Mouse (Mus musculus) liver, embryonic 13.5 days (tissue): ENCODE data around the gene Smco4. TPM values are rescaled to one million over a fixed set of nuclear protein-coding genes. Genes with fewer than 3 reads are reported as not detected.
"Not testable (repeated sequence)": the region's sequence is repeated elsewhere in the genome, so short reads cannot be mapped to it uniquely, and the experiment has no call there.

Source experiments
- ATAC-seq: fragments of 200-750 bp; cut with Nextera tagmentation; 2 replicates; pipeline ENCODE4 v1.8.0; 2017; ENCODE audit warnings: low read depth, mild to moderate bottlenecking, moderate number of reproducible peaks, moderate library complexity
- DNase-seq: peaks from one replicate; pipeline ENCODE4 v3.0.0; 2022
- H3K27ac ChIP-seq: fragments of 300-500 bp; sonication (generic); 2 replicates; pipeline ENCODE4 v1.5.1; 2015; ENCODE audit warnings: moderate library complexity, mild to moderate bottlenecking, inconsistent platforms
- H3K27me3 ChIP-seq: fragments of 300-500 bp; sonication (generic); 2 replicates; pipeline ENCODE4 v1.6.1; 2015; ENCODE audit warnings: mild to moderate bottlenecking, inconsistent platforms
- H3K36me3 ChIP-seq: fragments of 300-500 bp; sonication (generic); 2 replicates; pipeline ENCODE4 v1.6.1; 2015; ENCODE audit warnings: mild to moderate bottlenecking, inconsistent platforms
- H3K4me1 ChIP-seq: fragments of 300-500 bp; sonication (generic); replicated peaks from 2 replicates; pipeline ENCODE4 v1.6.1; 2015; ENCODE audit warnings: inconsistent platforms
- H3K4me2 ChIP-seq: fragments of 300-500 bp; sonication (generic); 2 replicates; pipeline ENCODE4 v1.6.1; 2015; ENCODE audit warnings: inconsistent platforms, mild to moderate bottlenecking, moderate library complexity
- H3K4me3 ChIP-seq: fragments of 300-500 bp; sonication (generic); replicated peaks from 2 replicates; pipeline ENCODE4 v1.5.1; 2015; ENCODE audit warnings: mild to moderate bottlenecking, inconsistent platforms
- H3K9ac ChIP-seq: fragments of 300-500 bp; sonication (generic); 2 replicates; pipeline ENCODE4 v1.6.1; 2015; ENCODE audit warnings: mild to moderate bottlenecking, inconsistent platforms
- H3K9me3 ChIP-seq: fragments of 300-500 bp; sonication (generic); replicated peaks from 2 replicates; pipeline ENCODE4 v1.6.1; 2016; ENCODE audit warnings: inconsistent platforms
- WGBS: fragments of 180-500 bp; shearing (Covaris S2); methylation state at CpG from one replicate; pipeline ENCODE4 v1.1.7; 2015; ENCODE audit not compliant: insufficient replicate concordance; 5-methylcytosine and 5-hydroxymethylcytosine counted together
- polyA plus RNA-seq: library from polyadenylated mRNA; unstranded; fragments of >200 nt; fragmentation: Nextera tagmentation; extraction: Ambion mirVana; gene quantifications from 2 replicates; pipeline ENCODE4 v1.2.1, GENCODE M21; 2015

The Smco4 gene
- polyA plus RNA-seq, 1 experiment from 2014 or later = 1.7 TPM

GRCm38 (mm10) chr9:15550461-15550961 lies 57.3 kb downstream of the Smco4 start:
- WGBS = 43% methylated on average over 4 of the region's 4 CpGs
- no peaks in the 10 kb centered on the region for H3K36me3 ChIP-seq
- no peak overlapping the region for H3K27ac ChIP-seq
- ATAC-seq (no peak), DNase-seq (no peak)
- no peak overlapping the region for H3K4me2 ChIP-seq
- no peaks in the 10 kb centered on the region for H3K4me1 ChIP-seq
- no peaks in the 10 kb centered on the region for H3K27me3 ChIP-seq
- H3K9me3 ChIP-seq = no peaks in the 10 kb centered on the region
- no peak overlapping the region for H3K9ac ChIP-seq
- H3K4me3 ChIP-seq = no peak overlapping the region

GRCm38 (mm10) chr9:15551073-15551472 lies 57.8 kb downstream of the Smco4 start:
- not testable (repeated sequence) for H3K36me3 ChIP-seq, DNase-seq, H3K4me3 ChIP-seq, H3K9ac ChIP-seq, H3K27ac ChIP-seq, H3K9me3 ChIP-seq, H3K4me2 ChIP-seq, H3K27me3 ChIP-seq, ATAC-seq, H3K4me1 ChIP-seq
- 72% methylated on average over 6 of the region's 6 CpGs for WGBS

GRCm38 (mm10) chr9:15551933-15552851 lies 59.0 kb downstream of the Smco4 start:
- 68% methylated on average over 15 of the region's 15 CpGs for WGBS
- Histone ChIP-seq H3K9me3 (no peaks in the 10 kb centered on the region), H3K27ac (no peak overlapping the region), H3K4me2 (no peak overlapping the region), H3K36me3 (no peaks in the 10 kb centered on the region), H3K4me3 (no peak overlapping the region), H3K27me3 (no peaks in the 10 kb centered on the region), H3K9ac (no peak overlapping the region), H3K4me1 (no peaks in the 10 kb centered on the region)
- no peak for DNase-seq
- ATAC-seq = 0 out of 2 replicates have a peak, but pooled peaks have one; percentile 26

GRCm38 (mm10) chr9:15553322-15553721 lies 60.1 kb downstream of the Smco4 start:
- H3K36me3 ChIP-seq = no peaks in the 10 kb centered on the region
- WGBS = 72% methylated on average over 8 of the region's 8 CpGs
- DNase-seq (no peak), ATAC-seq (no peak)
- H3K4me3 ChIP-seq = no peak overlapping the region
- no peaks in the 10 kb centered on the region for H3K4me1 ChIP-seq
- no peak overlapping the region for H3K4me2 ChIP-seq
- H3K27me3 ChIP-seq = no peaks in the 10 kb centered on the region
- H3K9me3 ChIP-seq = no peaks in the 10 kb centered on the region
- no peak overlapping the region for H3K27ac ChIP-seq
- no peak overlapping the region for H3K9ac ChIP-seq

GRCm38 (mm10) chr9:15560451-15560850 lies 67.2 kb downstream of the Smco4 start:
- Histone ChIP-seq H3K27ac (no peak overlapping the region), H3K27me3 (no peaks in the 10 kb centered on the region), H3K9me3 (no peaks in the 10 kb centered on the region), H3K4me2 (no peak overlapping the region), H3K36me3 (no peaks in the 10 kb centered on the region), H3K4me3 (no peak overlapping the region), H3K9ac (no peak overlapping the region), H3K4me1 (0 out of 2 replicates have a peak, but pooled peaks cover 3% of the 10 kb centered on the region)
- DNase-seq (no peak), ATAC-seq (no peak)
- 65% methylated on average over 3 of the region's 3 CpGs for WGBS

GRCm38 (mm10) chr9:15562353-15562752 lies 69.1 kb downstream of the Smco4 start:
- ATAC-seq = peak; percentile 79
- no peaks in the 10 kb centered on the region for H3K36me3 ChIP-seq
- no peak overlapping the region for H3K9ac ChIP-seq
- no peak for DNase-seq
- H3K27ac ChIP-seq = no peak overlapping the region
- H3K9me3 ChIP-seq = no peaks in the 10 kb centered on the region
- H3K4me1 ChIP-seq = 0 out of 2 replicates have a peak, but pooled peaks cover 3% of the 10 kb centered on the region
- no peaks in the 10 kb centered on the region for H3K27me3 ChIP-seq
- WGBS = 66% methylated on average over 7 of the region's 7 CpGs
- H3K4me3 ChIP-seq = no peak overlapping the region
- H3K4me2 ChIP-seq = no peak overlapping the region

GRCm38 (mm10) chr9:15574750-15575454 lies 81.7 kb downstream of the Smco4 start:
- no peaks in the 10 kb centered on the region for H3K36me3 ChIP-seq
- H3K27ac ChIP-seq = no peak overlapping the region
- H3K4me3 ChIP-seq = no peak overlapping the region
- H3K27me3 ChIP-seq = no peaks in the 10 kb centered on the region
- no peak overlapping the region for H3K4me2 ChIP-seq
- ATAC-seq = no peak
- 70% methylated on average over 13 of the region's 13 CpGs for WGBS
- H3K9ac ChIP-seq = no peak overlapping the region
- DNase-seq = no peak
- H3K4me1 ChIP-seq = no peaks in the 10 kb centered on the region
- no peaks in the 10 kb centered on the region for H3K9me3 ChIP-seq

GRCm38 (mm10) chr9:15578427-15578826 lies 85.2 kb downstream of the Smco4 start:
- H3K27ac ChIP-seq = no peak overlapping the region
- no peak overlapping the region for H3K4me3 ChIP-seq
- 17% methylated on average over 1 of the region's 1 CpGs for WGBS
- H3K4me1 ChIP-seq = no peaks in the 10 kb centered on the region
- no peak overlapping the region for H3K4me2 ChIP-seq
- no peak overlapping the region for H3K9ac ChIP-seq
- no peaks in the 10 kb centered on the region for H3K9me3 ChIP-seq
- no peaks in the 10 kb centered on the region for H3K36me3 ChIP-seq
- H3K27me3 ChIP-seq = no peaks in the 10 kb centered on the region
- DNase-seq (no peak), ATAC-seq (no peak)

GRCm38 (mm10) chr9:15578946-15579345 lies 85.7 kb downstream of the Smco4 start:
- Histone ChIP-seq H3K4me3 (no peak overlapping the region), H3K36me3 (no peaks in the 10 kb centered on the region), H3K27ac (no peak overlapping the region), H3K9ac (no peak overlapping the region), H3K9me3 (no peaks in the 10 kb centered on the region), H3K27me3 (no peaks in the 10 kb centered on the region), H3K4me1 (no peaks in the 10 kb centered on the region), H3K4me2 (no peak overlapping the region)
- ATAC-seq (no peak), DNase-seq (no peak)
- WGBS = 78% methylated on average over 9 of the region's 9 CpGs

GRCm38 (mm10) chr9:15580176-15580575 lies 86.9 kb downstream of the Smco4 start:
- H3K9me3 ChIP-seq = no peaks in the 10 kb centered on the region
- H3K27ac ChIP-seq = no peak overlapping the region
- H3K4me1 ChIP-seq = no peaks in the 10 kb centered on the region
- H3K4me3 ChIP-seq = no peak overlapping the region
- H3K4me2 ChIP-seq = no peak overlapping the region
- 36% methylated on average over 6 of the region's 6 CpGs for WGBS
- no peak overlapping the region for H3K9ac ChIP-seq
- no peaks in the 10 kb centered on the region for H3K36me3 ChIP-seq
- no peaks in the 10 kb centered on the region for H3K27me3 ChIP-seq
- no peak for DNase-seq
- no peak for ATAC-seq

- no peaks in the 10 kb centered on the region for H3K36me3 ChIP-seq
- no peak for ATAC-seq
- H3K4me3 ChIP-seq = no peak overlapping the region
- no peaks in the 10 kb centered on the region for H3K27me3 ChIP-seq
- no peak overlapping the region for H3K4me2 ChIP-seq
- 81% methylated on average over 5 of the region's 5 CpGs for WGBS
- H3K4me1 ChIP-seq = no peaks in the 10 kb centered on the region
- DNase-seq = no peak
- no peaks in the 10 kb centered on the region for H3K9me3 ChIP-seq
- H3K27ac ChIP-seq = no peak overlapping the region
- H3K9ac ChIP-seq = no peak overlapping the region
These were observed 88.8 kb downstream of the Smco4 start for GRCm38 (mm10) chr9:15582026-15582425.
